Mouse (Mus musculus): ENCODE results near the gene Apba1. TPM values are rescaled to one million over a fixed set of nuclear protein-coding genes. Genes with fewer than 3 reads are reported as not detected.

The Apba1 gene
- polyA plus RNA-seq (2016; fragmentation: Nextera tagmentation; extraction: Ambion mirVana) = 0.31 TPM in 2 replicates

DNA sequence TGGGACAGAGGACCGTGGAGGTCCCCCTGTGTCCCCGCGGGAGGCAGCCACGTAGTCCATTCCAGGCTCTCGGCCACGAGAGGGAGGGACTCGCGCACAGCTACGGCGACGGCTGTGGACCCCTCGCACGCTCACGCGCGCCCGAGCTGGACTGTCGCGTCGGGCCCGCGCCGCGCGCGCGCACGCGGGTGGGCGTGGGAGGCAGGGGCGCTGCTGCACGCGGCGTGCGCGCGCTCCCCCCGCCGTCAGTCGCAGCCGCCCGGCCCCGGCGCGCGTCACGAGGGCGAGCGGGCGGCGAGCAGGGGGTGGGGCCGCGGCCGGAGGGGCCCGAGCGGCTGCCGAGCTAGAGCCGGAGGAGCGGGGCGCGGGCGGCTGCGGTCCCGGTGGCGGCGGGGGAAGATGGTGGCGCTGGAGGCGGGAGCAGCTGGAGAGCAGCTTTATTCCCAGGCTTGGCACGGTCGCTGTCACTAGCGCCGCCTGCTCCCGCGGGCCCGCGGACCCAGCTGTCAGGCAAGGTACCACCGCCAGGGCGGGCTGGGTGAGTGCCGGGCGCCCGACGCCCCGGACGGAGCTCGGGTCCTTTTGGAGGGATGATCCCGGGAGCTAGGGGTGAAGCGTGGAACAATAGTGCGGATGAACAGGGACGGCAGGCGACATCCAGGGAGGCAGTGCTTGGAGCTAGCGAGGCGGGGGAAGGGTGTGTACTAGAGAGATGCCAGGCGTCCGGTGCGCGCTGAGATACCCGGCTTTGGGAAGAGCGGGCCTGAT, at the start of gene Apba1:
TSS of gene Apba1 (plus strand) at position 334 of the 768 bp plus-strand sequence.
- H3K27me3 ChIP-seq (replicated peaks; ENCODE audit: low read depth, poor library complexity, severe bottlenecking) = peaks cover 40% of the 10 kb centered on the region
- H3K27ac ChIP-seq (replicated peaks) = peak within 1 kb of the TSS; percentile 91
- DNase-seq (ENCODE audit: low spot score) = peak; percentile 78
- WGBS = under 1% methylated on average over 98 of the region's 98 CpGs
- peaks cover 20% of the 10 kb centered on the region for H3K4me1 ChIP-seq
- no peaks in the 10 kb centered on the region for H3K9me3 ChIP-seq
- no peaks in the 10 kb centered on the region for H3K36me3 ChIP-seq (replicated peaks)
- peak within 1 kb of the TSS; percentile 80 for H3K4me3 ChIP-seq

DNA sequence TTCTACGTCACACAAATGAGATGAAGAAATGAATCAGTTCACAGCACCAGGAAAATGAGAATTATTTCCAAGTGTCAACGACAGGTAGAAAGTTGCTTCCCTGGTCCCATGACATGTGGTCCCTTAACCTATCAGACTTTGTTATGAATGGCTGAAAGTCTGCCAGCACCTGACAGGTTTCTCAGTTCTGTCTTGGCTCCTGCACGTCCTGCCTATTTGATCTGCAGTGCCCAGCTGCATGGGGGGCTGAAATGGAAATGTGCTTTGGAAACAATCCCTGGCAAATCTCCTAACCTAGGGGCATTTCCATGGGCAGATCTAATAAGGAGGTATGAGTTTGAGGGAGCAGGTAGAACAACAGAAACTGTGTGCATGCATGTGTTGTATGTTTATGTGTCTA, 12.2 kb upstream of the Apba1 start:
- no peak for DNase-seq (ENCODE audit: low spot score)
- H3K9me3 ChIP-seq = no peaks in the 10 kb centered on the region

DNA sequence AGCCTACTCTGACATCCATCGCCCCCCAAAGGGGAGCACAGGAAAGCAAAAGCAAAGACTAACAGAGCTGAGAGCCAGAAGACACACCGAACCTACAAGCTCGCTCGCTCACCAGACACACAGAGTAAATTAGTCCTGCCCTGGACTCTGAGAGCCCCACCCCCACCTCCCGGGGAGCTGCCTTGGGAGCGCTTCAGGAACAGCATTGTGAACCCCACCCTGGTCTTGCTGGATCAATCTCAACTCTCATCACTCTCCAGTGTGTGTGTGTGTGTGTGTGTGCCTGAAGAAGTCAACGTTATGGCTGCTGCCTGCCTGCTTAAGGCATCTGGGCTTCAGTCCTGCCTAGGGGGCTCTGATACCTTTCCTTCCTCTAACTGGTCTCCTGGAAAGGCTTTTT, 1.7 kb upstream of the Apba1 start:
- 12% methylated on average over 7 of the region's 7 CpGs for WGBS
- Histone ChIP-seq H3K4me1 (peaks cover 20% of the 10 kb centered on the region), H3K4me3 (peak overlapping the region; percentile 21; the same call in 1 of the 2 replicates), H3K9me3 (no peaks in the 10 kb centered on the region), H3K27me3 (replicated peaks; ENCODE audit: low read depth, poor library complexity, severe bottlenecking) (peaks cover 40% of the 10 kb centered on the region), H3K36me3 (replicated peaks) (no peaks in the 10 kb centered on the region), H3K27ac (replicated peaks) (no peak overlapping the region)
- DNase-seq (ENCODE audit: low spot score) = peak; percentile 23

More for the DNA sequence above, 12.2 kb upstream of the Apba1 start:
- H3K27me3 ChIP-seq (replicated peaks; ENCODE audit: low read depth, poor library complexity, severe bottlenecking) = no peaks in the 10 kb centered on the region
- H3K36me3 ChIP-seq (replicated peaks) = no peaks in the 10 kb centered on the region
- H3K4me3 ChIP-seq = no peak overlapping the region
- no peak overlapping the region for H3K27ac ChIP-seq (replicated peaks)
- H3K4me1 ChIP-seq = no peaks in the 10 kb centered on the region
- 78% methylated on average over 3 of the region's 3 CpGs for WGBS

DNA sequence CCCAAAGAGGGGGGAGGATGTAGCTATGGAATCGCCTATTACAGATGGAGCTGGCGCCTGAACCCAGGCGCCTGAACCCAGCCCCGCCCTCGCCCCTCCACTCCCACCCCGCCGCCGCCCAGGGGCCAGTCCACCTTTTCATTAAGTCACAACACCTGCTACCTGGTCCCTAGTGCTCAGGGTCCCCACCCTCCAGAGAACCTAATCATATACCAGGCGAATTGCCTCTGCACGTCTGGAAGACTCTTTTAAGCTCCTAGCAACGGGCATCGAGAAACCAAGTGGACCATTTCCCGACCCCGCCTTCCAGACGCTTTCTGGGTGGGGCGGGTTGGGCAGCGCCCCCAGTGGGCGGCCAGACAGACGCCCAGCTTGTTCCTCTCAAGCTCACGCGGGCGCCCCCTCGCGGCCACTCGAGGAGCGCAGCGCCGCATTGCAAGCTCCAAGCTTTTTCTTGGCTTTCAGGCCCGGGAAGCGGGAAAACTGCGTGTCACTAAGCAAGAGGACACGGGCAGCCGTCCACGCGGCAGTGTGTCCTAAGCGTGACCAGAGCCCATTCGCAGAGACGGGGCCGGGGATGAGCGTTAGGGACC, 630 bp upstream of the Apba1 start:
- H3K4me1 ChIP-seq = peaks cover 20% of the 10 kb centered on the region
- peak overlapping the region; percentile 80 for H3K4me3 ChIP-seq
- 1% methylated on average over 40 of the region's 40 CpGs for WGBS
- H3K9me3 ChIP-seq = no peaks in the 10 kb centered on the region
- H3K27me3 ChIP-seq (replicated peaks; ENCODE audit: low read depth, poor library complexity, severe bottlenecking) = peaks cover 40% of the 10 kb centered on the region
- peak; percentile 97 for DNase-seq (ENCODE audit: low spot score)
- H3K36me3 ChIP-seq (replicated peaks) = no peaks in the 10 kb centered on the region
- peak overlapping the region; percentile 91 for H3K27ac ChIP-seq (replicated peaks)

DNA sequence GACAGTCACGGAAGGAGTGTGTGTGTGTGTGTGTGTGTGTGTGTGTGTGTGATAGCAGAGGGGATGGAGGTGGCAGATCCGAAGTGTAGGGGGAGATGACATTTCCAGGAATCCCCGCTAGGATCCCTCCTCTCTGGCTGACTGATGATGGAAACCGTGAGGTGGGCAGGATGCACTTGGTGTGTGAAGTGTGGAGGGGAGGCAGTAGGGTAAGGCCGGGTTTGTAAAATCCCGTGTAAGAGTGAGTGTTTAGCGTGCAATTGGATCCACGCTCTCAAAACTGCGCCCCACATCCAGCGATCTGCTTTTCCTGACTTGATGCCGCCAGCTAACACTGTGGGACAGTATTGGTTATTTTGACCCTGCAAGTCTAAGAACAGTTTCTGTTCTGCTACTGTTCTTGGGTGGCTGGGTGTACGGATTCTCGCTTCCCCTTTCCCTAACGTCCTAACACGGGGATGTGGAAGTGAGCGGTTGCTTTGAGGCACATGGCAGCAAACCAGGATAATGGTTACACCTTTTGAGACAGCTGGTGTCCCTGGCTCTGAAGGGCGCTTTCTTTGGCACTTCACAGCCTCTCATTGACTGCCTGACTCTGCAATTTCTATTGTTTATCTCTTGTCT, 747 bp downstream of the Apba1 start:
- no peak for DNase-seq (ENCODE audit: low spot score)
- no peaks in the 10 kb centered on the region for H3K9me3 ChIP-seq
- 0 out of 2 replicates have a peak overlapping the region, but pooled peaks have one; percentile 91 for H3K27ac ChIP-seq (replicated peaks)
- peaks cover 40% of the 10 kb centered on the region for H3K27me3 ChIP-seq (replicated peaks; ENCODE audit: low read depth, poor library complexity, severe bottlenecking)
- peak overlapping the region; percentile 80 for H3K4me3 ChIP-seq
- WGBS = 4% methylated on average over 17 of the region's 17 CpGs
- H3K36me3 ChIP-seq (replicated peaks) = no peaks in the 10 kb centered on the region
- H3K4me1 ChIP-seq = peaks cover 20% of the 10 kb centered on the region

DNA sequence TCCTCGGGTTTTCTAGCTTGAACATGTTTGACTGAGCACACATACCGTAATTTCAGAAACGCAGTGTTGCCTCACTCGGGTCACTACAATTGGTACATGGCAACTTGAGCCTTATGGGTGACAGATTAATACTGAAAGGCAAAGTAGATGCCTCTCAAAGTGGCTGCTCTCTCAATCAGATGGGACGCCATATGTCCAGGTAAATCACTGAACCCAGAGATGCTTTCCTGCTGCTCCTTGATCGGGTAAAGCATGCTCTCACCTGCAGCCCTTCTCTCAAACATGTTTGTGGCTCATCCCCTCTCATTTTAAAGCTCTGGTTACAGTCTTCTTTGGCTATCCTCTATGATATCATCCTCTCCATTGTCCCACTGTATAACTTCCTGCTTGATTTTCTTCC, 4.7 kb downstream of the Apba1 start:
- DNase-seq (ENCODE audit: low spot score) = no peak
- no peaks in the 10 kb centered on the region for H3K9me3 ChIP-seq
- peaks cover 32% of the 10 kb centered on the region for H3K27me3 ChIP-seq (replicated peaks; ENCODE audit: low read depth, poor library complexity, severe bottlenecking)
- no peaks in the 10 kb centered on the region for H3K36me3 ChIP-seq (replicated peaks)
- H3K4me1 ChIP-seq = peaks cover 9% of the 10 kb centered on the region
- H3K4me3 ChIP-seq = no peak overlapping the region
- H3K27ac ChIP-seq (replicated peaks) = no peak overlapping the region
- 85% methylated on average over 6 of the region's 6 CpGs for WGBS

DNA sequence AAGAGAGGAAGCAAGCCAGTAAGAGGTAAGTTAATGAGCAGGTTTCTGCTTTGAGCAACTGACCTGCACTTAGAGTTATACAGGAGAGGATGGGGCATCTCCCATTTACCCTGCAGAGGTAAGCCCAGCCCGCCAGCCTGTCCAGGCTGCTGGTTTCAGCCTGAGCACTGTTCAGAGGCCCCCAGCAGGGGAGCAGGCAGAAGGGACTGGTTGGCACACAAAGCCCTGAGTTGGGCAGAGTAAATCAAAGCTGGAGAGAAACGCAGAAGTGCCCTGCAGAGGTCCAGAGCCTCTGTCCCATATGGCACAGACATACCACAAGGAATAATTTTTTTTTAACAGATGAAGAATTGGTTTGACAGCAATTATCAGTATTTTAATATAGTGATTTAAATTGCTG, 5.4 kb downstream of the Apba1 start:
- H3K36me3 ChIP-seq (replicated peaks) = no peaks in the 10 kb centered on the region
- no peaks in the 10 kb centered on the region for H3K9me3 ChIP-seq
- DNase-seq (ENCODE audit: low spot score) = no peak
- peaks cover 30% of the 10 kb centered on the region for H3K27me3 ChIP-seq (replicated peaks; ENCODE audit: low read depth, poor library complexity, severe bottlenecking)
- H3K27ac ChIP-seq (replicated peaks) = no peak overlapping the region
- peaks cover 10% of the 10 kb centered on the region for H3K4me1 ChIP-seq
- 63% methylated on average over 2 of the region's 2 CpGs for WGBS
- H3K4me3 ChIP-seq = no peak overlapping the region

DNA sequence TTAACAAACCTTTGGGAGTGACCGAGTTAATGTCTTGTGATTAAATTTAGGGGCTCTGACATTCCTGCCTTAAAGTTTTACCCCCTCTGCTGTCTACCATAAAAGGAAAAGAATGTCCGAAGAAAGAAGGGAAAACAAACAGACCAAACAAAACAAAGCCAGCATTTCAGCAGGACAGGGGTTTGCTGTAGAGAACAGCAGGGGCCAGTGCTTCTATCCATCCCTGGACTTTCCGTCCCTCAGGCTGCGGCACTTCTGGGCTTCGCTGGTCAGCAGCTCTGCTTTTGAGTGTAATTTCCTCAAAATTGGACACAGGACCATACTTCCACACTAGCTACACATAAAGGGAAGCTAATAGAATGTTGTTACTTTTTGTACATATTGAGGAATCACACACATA, 10.2 kb downstream of the Apba1 start:
- H3K4me1 ChIP-seq = peaks cover 10% of the 10 kb centered on the region

DNA sequence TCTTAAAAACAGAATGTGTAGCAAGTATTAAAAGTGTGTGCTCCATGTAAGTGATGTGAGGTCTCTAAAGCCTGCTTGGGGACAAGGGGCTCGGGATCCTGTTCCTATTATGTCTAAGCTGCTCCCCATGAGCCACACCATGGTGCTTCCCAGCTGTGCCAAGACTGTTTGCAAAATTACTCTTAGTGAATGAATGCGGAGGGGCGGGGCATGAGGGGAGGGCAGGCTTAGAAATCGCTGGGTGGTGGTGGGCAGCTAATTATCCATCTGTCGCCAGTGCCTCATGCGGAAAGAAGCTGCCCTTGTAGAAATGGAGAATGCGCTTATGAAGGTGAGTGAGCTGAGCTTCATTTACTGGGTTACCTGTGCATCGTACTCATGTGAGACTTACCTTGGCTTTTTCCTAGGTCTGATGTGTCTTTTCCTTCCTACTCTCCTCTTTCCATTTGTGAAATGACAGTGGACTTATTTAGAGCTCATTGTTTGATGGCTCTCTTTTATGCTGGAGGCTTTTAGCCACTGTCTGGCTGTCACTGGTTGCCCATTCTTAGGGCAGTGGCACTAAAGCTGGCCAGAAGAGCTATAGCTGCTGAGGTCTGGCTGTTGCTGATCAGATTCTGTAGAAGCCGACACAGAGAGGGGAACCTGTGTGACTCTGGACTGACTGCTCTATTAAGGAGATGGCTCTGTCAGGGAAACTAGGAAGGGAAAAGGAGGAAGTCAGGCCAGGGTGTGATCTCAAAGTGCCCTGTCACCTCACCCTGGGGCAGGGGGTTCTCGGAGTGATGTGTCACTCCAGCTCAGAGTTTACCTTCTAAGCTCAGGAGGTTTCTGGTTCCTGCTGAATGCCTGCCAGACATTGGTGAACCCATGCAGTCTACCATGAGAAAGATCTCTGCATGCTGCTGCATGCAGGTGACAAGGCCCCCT, 12.1 kb downstream of the Apba1 start:
- H3K9me3 ChIP-seq = 0 out of 2 replicates have a peak, but pooled peaks cover 3% of the 10 kb centered on the region
- H3K4me3 ChIP-seq = no peak overlapping the region
- no peaks in the 10 kb centered on the region for H3K27me3 ChIP-seq (replicated peaks; ENCODE audit: low read depth, poor library complexity, severe bottlenecking)
- no peak for DNase-seq (ENCODE audit: low spot score)
- no peaks in the 10 kb centered on the region for H3K36me3 ChIP-seq (replicated peaks)
- WGBS = 54% methylated on average over 10 of the region's 10 CpGs
- H3K4me1 ChIP-seq = peaks cover 10% of the 10 kb centered on the region
- H3K27ac ChIP-seq (replicated peaks) = no peak overlapping the region

More for the DNA sequence above, 10.2 kb downstream of the Apba1 start:
- H3K27ac ChIP-seq (replicated peaks) = no peak overlapping the region
- no peak overlapping the region for H3K4me3 ChIP-seq
- 34% methylated on average over 5 of the region's 5 CpGs for WGBS
- DNase-seq (ENCODE audit: low spot score) = no peak
- 0 out of 2 replicates have a peak, but pooled peaks cover 3% of the 10 kb centered on the region for H3K9me3 ChIP-seq
- no peaks in the 10 kb centered on the region for H3K36me3 ChIP-seq (replicated peaks)
- no peaks in the 10 kb centered on the region for H3K27me3 ChIP-seq (replicated peaks; ENCODE audit: low read depth, poor library complexity, severe bottlenecking)

DNA sequence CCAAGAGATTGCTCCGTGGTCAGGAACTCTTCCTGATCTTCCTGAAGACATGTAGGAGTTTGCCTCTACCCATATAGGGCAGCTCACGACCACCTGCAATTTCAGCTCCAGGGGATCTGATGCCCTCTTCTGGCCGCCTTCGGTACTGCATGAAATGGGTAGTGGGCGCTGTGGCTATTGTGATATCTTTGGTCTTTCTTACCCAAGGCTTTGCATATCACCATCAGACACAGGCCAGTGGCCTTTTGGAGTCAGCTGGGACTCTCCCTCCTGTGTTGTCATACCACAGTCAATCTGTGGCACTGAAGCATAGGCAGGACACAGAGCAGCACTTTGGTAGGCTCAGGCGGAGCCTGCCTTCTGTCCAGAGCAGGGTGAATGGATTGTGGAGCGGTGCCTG, 13.3 kb downstream of the Apba1 start:
- H3K9me3 ChIP-seq = 0 out of 2 replicates have a peak, but pooled peaks cover 3% of the 10 kb centered on the region
- H3K27ac ChIP-seq (replicated peaks) = no peak overlapping the region
- H3K4me1 ChIP-seq = peaks cover 10% of the 10 kb centered on the region
- peak; percentile 15 for DNase-seq (ENCODE audit: low spot score)
- H3K36me3 ChIP-seq (replicated peaks) = no peaks in the 10 kb centered on the region
- WGBS = 69% methylated on average over 7 of the region's 7 CpGs
- no peak overlapping the region for H3K4me3 ChIP-seq
- no peaks in the 10 kb centered on the region for H3K27me3 ChIP-seq (replicated peaks; ENCODE audit: low read depth, poor library complexity, severe bottlenecking)

DNA sequence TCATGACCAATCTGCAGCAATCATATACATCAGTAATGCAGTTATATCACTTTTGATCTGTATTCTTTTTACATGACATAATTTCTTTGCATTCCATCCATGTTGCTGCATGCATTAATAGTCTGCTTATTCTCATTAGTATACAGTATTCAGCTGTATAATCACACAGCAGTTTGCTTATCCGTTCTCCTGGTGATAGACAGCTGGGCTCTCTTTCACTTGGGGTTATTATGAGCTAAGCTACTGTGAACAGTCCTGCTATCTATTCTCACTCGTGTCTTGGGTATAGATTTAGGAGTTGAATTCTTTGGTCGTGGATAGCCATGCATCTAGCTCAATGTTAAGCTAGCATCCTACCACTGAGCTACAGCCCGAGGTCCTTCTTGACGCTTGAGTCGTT, 16.7 kb downstream of the Apba1 start:
- Histone ChIP-seq H3K27me3 (replicated peaks; ENCODE audit: low read depth, poor library complexity, severe bottlenecking) (no peaks in the 10 kb centered on the region), H3K9me3 (0 out of 2 replicates have a peak, but pooled peaks cover 3% of the 10 kb centered on the region), H3K4me3 (no peak overlapping the region), H3K27ac (replicated peaks) (no peak overlapping the region), H3K36me3 (replicated peaks) (no peaks in the 10 kb centered on the region), H3K4me1 (peaks cover 13% of the 10 kb centered on the region)
- no peak for DNase-seq (ENCODE audit: low spot score)
- 89% methylated on average over 6 of the region's 6 CpGs for WGBS

DNA sequence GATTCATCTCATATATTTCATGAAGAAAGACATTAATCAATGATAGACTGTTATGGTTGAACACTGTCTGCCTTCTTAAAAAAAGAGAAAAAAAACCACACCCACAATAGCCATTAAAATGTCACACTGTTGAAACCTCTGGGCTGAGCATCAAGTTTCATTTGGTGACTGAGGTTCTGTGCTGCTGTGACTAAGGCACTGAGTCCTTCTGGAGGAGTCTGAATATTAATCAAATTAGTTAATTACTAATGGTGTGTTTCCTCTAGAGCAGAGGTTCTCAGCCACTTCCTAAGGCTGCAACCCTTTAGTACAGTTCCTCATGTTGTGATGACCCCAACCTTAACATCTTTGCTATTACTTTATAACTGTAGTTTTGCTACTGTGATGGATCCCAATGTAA, 20.4 kb downstream of the Apba1 start:
- no peak for DNase-seq (ENCODE audit: low spot score)
- Histone ChIP-seq H3K4me1 (peaks cover 15% of the 10 kb centered on the region), H3K9me3 (no peaks in the 10 kb centered on the region)

More for the DNA sequence above, 20.4 kb downstream of the Apba1 start:
- H3K4me3 ChIP-seq = no peak overlapping the region
- H3K27me3 ChIP-seq (replicated peaks; ENCODE audit: low read depth, poor library complexity, severe bottlenecking) = no peaks in the 10 kb centered on the region
- H3K27ac ChIP-seq (replicated peaks) = no peak overlapping the region
- no peaks in the 10 kb centered on the region for H3K36me3 ChIP-seq (replicated peaks)

Measured in embryonic facial prominence, embryonic 10.5 days (tissue).